Mouse (Mus musculus): ENCODE data around the gene Det1.

GRCm38 (mm10) chr7:78854051-78854450 is 7.0 kb upstream of the Det1 start:
- TF ChIP-seq POLR2A (IDR thresholded peaks at IDR 0.05; ENCODE audit: low read depth, low read length) (no peak), CTCF (IDR thresholded peaks at IDR 0.05; ENCODE audit: borderline replicate concordance, insufficient read depth, low read length) (no peak)

All from embryonic fibroblast, embryonic 13.5 days (primary cell).